Mouse (Mus musculus): ENCODE data around the gene Atg4a-ps. TPM values are rescaled to one million over a fixed set of nuclear protein-coding genes. Genes with fewer than 3 reads are reported as not detected.

Gene Atg4a-ps
- polyA plus RNA-seq, 1 experiment from 2014 or later, result 0.19 TPM

GRCm38 (mm10) chr3:103640226-103640803 is 5.6 kb downstream of the Atg4a-ps start:
- H3K27ac ChIP-seq (ENCODE audit: low read length), result no peak overlapping the region
- no peak overlapping the region for H3K9ac ChIP-seq (ENCODE audit: low read depth, low read length)
- no peaks in the 10 kb centered on the region for H3K36me3 ChIP-seq (ENCODE audit: control insufficient read depth, insufficient read depth)
- no peaks in the 10 kb centered on the region for H3K9me3 ChIP-seq (replicated peaks; ENCODE audit: control insufficient read depth, low read length)
- H3K27me3 ChIP-seq (ENCODE audit: control insufficient read depth, insufficient read depth, low read depth, low read length), result no peaks in the 10 kb centered on the region
- no peaks in the 10 kb centered on the region for H3K4me1 ChIP-seq (ENCODE audit: control insufficient read depth, low read depth, low read length)
- no peak overlapping the region for H3K4me3 ChIP-seq (ENCODE audit: low read depth, low read length)
- H3K4me2 ChIP-seq (ENCODE audit: low read depth, low read length), result no peak overlapping the region
- WGBS (ENCODE audit: insufficient replicate concordance), result 56% methylated on average over 8 of the region's 8 CpGs
- ATAC-seq (ENCODE audit: low read depth), result no peak

GRCm38 (mm10) chr3:103637641-103638040 is 8.2 kb downstream of the Atg4a-ps start:
- Histone ChIP-seq H3K27ac (ENCODE audit: low read length) (no peak overlapping the region), H3K27me3 (ENCODE audit: control insufficient read depth, insufficient read depth, low read depth, low read length) (no peaks in the 10 kb centered on the region), H3K36me3 (ENCODE audit: control insufficient read depth, insufficient read depth) (no peaks in the 10 kb centered on the region), H3K9me3 (replicated peaks; ENCODE audit: control insufficient read depth, low read length) (no peaks in the 10 kb centered on the region), H3K4me2 (ENCODE audit: low read depth, low read length) (no peak overlapping the region), H3K4me1 (ENCODE audit: control insufficient read depth, low read depth, low read length) (no peaks in the 10 kb centered on the region), H3K4me3 (ENCODE audit: low read depth, low read length) (no peak overlapping the region), H3K9ac (ENCODE audit: low read depth, low read length) (no peak overlapping the region)
- ATAC-seq (ENCODE audit: low read depth), result no peak
- 51% methylated on average over 1 of the region's 1 CpGs for WGBS (ENCODE audit: insufficient replicate concordance)

GRCm38 (mm10) chr3:103634256-103634655 is 11.6 kb downstream of the Atg4a-ps start:
- H3K4me3 ChIP-seq (ENCODE audit: low read depth, low read length), result no peak overlapping the region
- H3K36me3 ChIP-seq (ENCODE audit: control insufficient read depth, insufficient read depth), result no peaks in the 10 kb centered on the region
- no peaks in the 10 kb centered on the region for H3K9me3 ChIP-seq (replicated peaks; ENCODE audit: control insufficient read depth, low read length)
- WGBS (ENCODE audit: insufficient replicate concordance), result 68% methylated on average over 1 of the region's 1 CpGs
- ATAC-seq (ENCODE audit: low read depth), result no peak
- no peak overlapping the region for H3K4me2 ChIP-seq (ENCODE audit: low read depth, low read length)
- H3K9ac ChIP-seq (ENCODE audit: low read depth, low read length), result no peak overlapping the region
- H3K27ac ChIP-seq (ENCODE audit: low read length), result no peak overlapping the region
- no peaks in the 10 kb centered on the region for H3K27me3 ChIP-seq (ENCODE audit: control insufficient read depth, insufficient read depth, low read depth, low read length)
- no peaks in the 10 kb centered on the region for H3K4me1 ChIP-seq (ENCODE audit: control insufficient read depth, low read depth, low read length)

GRCm38 (mm10) chr3:103633831-103634230 is 12.0 kb downstream of the Atg4a-ps start:
- H3K4me2 ChIP-seq (ENCODE audit: low read depth, low read length), result no peak overlapping the region
- no peaks in the 10 kb centered on the region for H3K9me3 ChIP-seq (replicated peaks; ENCODE audit: control insufficient read depth, low read length)
- no peak overlapping the region for H3K4me3 ChIP-seq (ENCODE audit: low read depth, low read length)
- WGBS (ENCODE audit: insufficient replicate concordance), result 46% methylated on average over 4 of the region's 4 CpGs
- H3K36me3 ChIP-seq (ENCODE audit: control insufficient read depth, insufficient read depth), result no peaks in the 10 kb centered on the region
- H3K27me3 ChIP-seq (ENCODE audit: control insufficient read depth, insufficient read depth, low read depth, low read length), result no peaks in the 10 kb centered on the region
- no peak for ATAC-seq (ENCODE audit: low read depth)
- H3K27ac ChIP-seq (ENCODE audit: low read length), result no peak overlapping the region
- no peak overlapping the region for H3K9ac ChIP-seq (ENCODE audit: low read depth, low read length)
- H3K4me1 ChIP-seq (ENCODE audit: control insufficient read depth, low read depth, low read length), result no peaks in the 10 kb centered on the region

GRCm38 (mm10) chr3:103633124-103633523 is 12.7 kb downstream of the Atg4a-ps start:
- Histone ChIP-seq H3K4me1 (ENCODE audit: control insufficient read depth, low read depth, low read length) (no peaks in the 10 kb centered on the region), H3K4me3 (ENCODE audit: low read depth, low read length) (no peak overlapping the region), H3K9ac (ENCODE audit: low read depth, low read length) (no peak overlapping the region), H3K9me3 (replicated peaks; ENCODE audit: control insufficient read depth, low read length) (no peaks in the 10 kb centered on the region), H3K27ac (ENCODE audit: low read length) (no peak overlapping the region), H3K36me3 (ENCODE audit: control insufficient read depth, insufficient read depth) (no peaks in the 10 kb centered on the region), H3K4me2 (ENCODE audit: low read depth, low read length) (no peak overlapping the region), H3K27me3 (ENCODE audit: control insufficient read depth, insufficient read depth, low read depth, low read length) (no peaks in the 10 kb centered on the region)
- no peak for ATAC-seq (ENCODE audit: low read depth)
- WGBS (ENCODE audit: insufficient replicate concordance), result 69% methylated on average over 7 of the region's 7 CpGs

GRCm38 (mm10) chr3:103627661-103628060 is 18.2 kb downstream of the Atg4a-ps start:
- Histone ChIP-seq H3K4me3 (ENCODE audit: low read depth, low read length) (no peak overlapping the region), H3K9ac (ENCODE audit: low read depth, low read length) (no peak overlapping the region), H3K27ac (ENCODE audit: low read length) (no peak overlapping the region), H3K36me3 (ENCODE audit: control insufficient read depth, insufficient read depth) (no peaks in the 10 kb centered on the region), H3K9me3 (replicated peaks; ENCODE audit: control insufficient read depth, low read length) (no peaks in the 10 kb centered on the region), H3K27me3 (ENCODE audit: control insufficient read depth, insufficient read depth, low read depth, low read length) (no peaks in the 10 kb centered on the region), H3K4me2 (ENCODE audit: low read depth, low read length) (no peak overlapping the region), H3K4me1 (ENCODE audit: control insufficient read depth, low read depth, low read length) (no peaks in the 10 kb centered on the region)
- 65% methylated on average over 3 of the region's 3 CpGs for WGBS (ENCODE audit: insufficient replicate concordance)
- ATAC-seq (ENCODE audit: low read depth), result no peak

- H3K36me3 ChIP-seq (ENCODE audit: control insufficient read depth, insufficient read depth), result no peaks in the 10 kb centered on the region
- no peak overlapping the region for H3K4me3 ChIP-seq (ENCODE audit: low read depth, low read length)
- WGBS (ENCODE audit: insufficient replicate concordance), result 76% methylated on average over 4 of the region's 4 CpGs
- H3K4me2 ChIP-seq (ENCODE audit: low read depth, low read length), result no peak overlapping the region
- no peak overlapping the region for H3K9ac ChIP-seq (ENCODE audit: low read depth, low read length)
- ATAC-seq (ENCODE audit: low read depth), result no peak
- H3K4me1 ChIP-seq (ENCODE audit: control insufficient read depth, low read depth, low read length), result no peaks in the 10 kb centered on the region
- no peak overlapping the region for H3K27ac ChIP-seq (ENCODE audit: low read length)
- no peaks in the 10 kb centered on the region for H3K9me3 ChIP-seq (replicated peaks; ENCODE audit: control insufficient read depth, low read length)
- H3K27me3 ChIP-seq (ENCODE audit: control insufficient read depth, insufficient read depth, low read depth, low read length), result no peaks in the 10 kb centered on the region
Observed at GRCm38 (mm10) chr3:103626481-103626880, 19.4 kb downstream of the Atg4a-ps start.

- Histone ChIP-seq H3K4me2 (ENCODE audit: low read depth, low read length) (no peak overlapping the region), H3K4me1 (ENCODE audit: control insufficient read depth, low read depth, low read length) (no peaks in the 10 kb centered on the region), H3K36me3 (ENCODE audit: control insufficient read depth, insufficient read depth) (no peaks in the 10 kb centered on the region), H3K27me3 (ENCODE audit: control insufficient read depth, insufficient read depth, low read depth, low read length) (no peaks in the 10 kb centered on the region), H3K9me3 (replicated peaks; ENCODE audit: control insufficient read depth, low read length) (no peaks in the 10 kb centered on the region), H3K4me3 (ENCODE audit: low read depth, low read length) (no peak overlapping the region), H3K27ac (ENCODE audit: low read length) (no peak overlapping the region), H3K9ac (ENCODE audit: low read depth, low read length) (no peak overlapping the region)
- ATAC-seq (ENCODE audit: low read depth), result no peak
- WGBS (ENCODE audit: insufficient replicate concordance), result 77% methylated on average over 13 of the region's 13 CpGs
Observed at GRCm38 (mm10) chr3:103625169-103625568, 20.7 kb downstream of the Atg4a-ps start.

GRCm38 (mm10) chr3:103624591-103625051 is 21.2 kb downstream of the Atg4a-ps start:
- Histone ChIP-seq H3K27me3 (ENCODE audit: control insufficient read depth, insufficient read depth, low read depth, low read length) (no peaks in the 10 kb centered on the region), H3K36me3 (ENCODE audit: control insufficient read depth, insufficient read depth) (no peaks in the 10 kb centered on the region), H3K4me3 (ENCODE audit: low read depth, low read length) (no peak overlapping the region), H3K9me3 (replicated peaks; ENCODE audit: control insufficient read depth, low read length) (no peaks in the 10 kb centered on the region), H3K9ac (ENCODE audit: low read depth, low read length) (no peak overlapping the region), H3K4me2 (ENCODE audit: low read depth, low read length) (no peak overlapping the region), H3K27ac (ENCODE audit: low read length) (no peak overlapping the region), H3K4me1 (ENCODE audit: control insufficient read depth, low read depth, low read length) (no peaks in the 10 kb centered on the region)
- no peak for ATAC-seq (ENCODE audit: low read depth)
- WGBS (ENCODE audit: insufficient replicate concordance), result 55% methylated on average over 5 of the region's 5 CpGs

All from liver, embryonic 16.5 days (tissue).